Mouse (Mus musculus): ENCODE results near the gene Vmn1r65. TPM values are rescaled to one million over a fixed set of nuclear protein-coding genes. Genes with fewer than 3 reads are reported as not detected.
"Not testable (repeated sequence)": the region's sequence is repeated elsewhere in the genome, so short reads cannot be mapped to it uniquely, and the experiment has no call there.

Vmn1r65 gene
- total RNA-seq (2012; rRNA removed) (not detected in 2 replicates), polyA plus RNA-seq (2012; ENCODE audit: insufficient read depth in 1 of 2, insufficient read length in 2 of 2, low read depth in 1 of 2, low replicate concordance in 2 of 2, missing spikeins in 1 of 2) (not detected)

- no peaks in the 10 kb centered on the region for H3K4me1 ChIP-seq (ENCODE audit: control insufficient read depth in 1 of 2, insufficient read depth in 2 of 2, low read length in 2 of 2)
- H3K79me2 ChIP-seq (ENCODE audit: control insufficient read depth, insufficient read depth, low read length, poor library complexity): no peaks in the 10 kb centered on the region
- TF ChIP-seq ZMIZ1 (IDR thresholded peaks at IDR 0.05; ENCODE audit: low read depth, low read length) (no peak), NELFE (IDR thresholded peaks at IDR 0.05; ENCODE audit: low read depth, low read length) (no peak), ZNF384 (IDR thresholded peaks at IDR 0.05; ENCODE audit: low read depth, low read length) (no peak), EP300 (IDR thresholded peaks at IDR 0.05; ENCODE audit: low read depth in 1 of 2, low read length in 2 of 2) (no peak), JUND (IDR thresholded peaks at IDR 0.05; ENCODE audit: low read depth, low read length) (no peak), RCOR1 (IDR thresholded peaks at IDR 0.05; ENCODE audit: low read depth, low read length) (no peak), POLR2AphosphoS2 (IDR thresholded peaks at IDR 0.05; ENCODE audit: low read length) (no peak), E2F4 (IDR thresholded peaks at IDR 0.05; ENCODE audit: borderline replicate concordance, low read depth, low read length) (no peak), GATA1 (IDR thresholded peaks at IDR 0.05; ENCODE audit: low read depth, low read length) (no peak)
- H3K9ac ChIP-seq (ENCODE audit: control insufficient read depth, low read depth, low read length, poor library complexity, severe bottlenecking): no peak within 1 kb of the TSS
- no peak within 1 kb of the TSS for H3K4me3 ChIP-seq (ENCODE audit: control insufficient read depth in 1 of 2, insufficient read depth in 1 of 2, low read depth in 2 of 2, low read length in 2 of 2)
- DNase-seq (ENCODE audit: low read depth, low spot score): no peak
- no peaks in the 10 kb centered on the region for H3K27me3 ChIP-seq (ENCODE audit: control insufficient read depth in 1 of 2, insufficient read depth in 2 of 2, low read length in 2 of 2)
- H3K9me3 ChIP-seq (replicated peaks; ENCODE audit: insufficient read depth, low read length): no peaks in the 10 kb centered on the region
- H3K36me3 ChIP-seq (ENCODE audit: control insufficient read depth in 1 of 2, insufficient read depth in 2 of 2, low read length in 2 of 2): no peaks in the 10 kb centered on the region
- no peak within 1 kb of the TSS for H3K27ac ChIP-seq (ENCODE audit: control insufficient read depth, low read depth, low read length)
Measured at GRCm38 (mm10) chr7:6010910-6011309, at the start of gene Vmn1r65. Vmn1r65 (minus strand) TSS chr7:6011010.

- Histone ChIP-seq H3K4me3 (ENCODE audit: control insufficient read depth in 1 of 2, insufficient read depth in 1 of 2, low read depth in 2 of 2, low read length in 2 of 2) (no peak within 1 kb of the TSS), H3K27ac (ENCODE audit: control insufficient read depth, low read depth, low read length) (no peak within 1 kb of the TSS), H3K9me3 (replicated peaks; ENCODE audit: insufficient read depth, low read length) (no peaks in the 10 kb centered on the region), H3K9ac (ENCODE audit: control insufficient read depth, low read depth, low read length, poor library complexity, severe bottlenecking) (no peak within 1 kb of the TSS), H3K27me3 (ENCODE audit: control insufficient read depth in 1 of 2, insufficient read depth in 2 of 2, low read length in 2 of 2) (no peaks in the 10 kb centered on the region), H3K4me1 (ENCODE audit: control insufficient read depth in 1 of 2, insufficient read depth in 2 of 2, low read length in 2 of 2) (no peaks in the 10 kb centered on the region), H3K79me2 (ENCODE audit: control insufficient read depth, insufficient read depth, low read length, poor library complexity) (no peaks in the 10 kb centered on the region), H3K36me3 (ENCODE audit: control insufficient read depth in 1 of 2, insufficient read depth in 2 of 2, low read length in 2 of 2) (no peaks in the 10 kb centered on the region)
- TF ChIP-seq UBTF (IDR thresholded peaks at IDR 0.05; ENCODE audit: borderline replicate concordance, insufficient read depth, low read depth, low read length) (no peak), E2F4 (IDR thresholded peaks at IDR 0.05; ENCODE audit: borderline replicate concordance, low read depth, low read length) (no peak), GABPA (IDR thresholded peaks at IDR 0.05; ENCODE audit: low read depth, low read length) (no peak), KAT2A (conservative IDR thresholded peaks at IDR 0.05; ENCODE audit: low read depth, low read length) (no peak), NELFE (IDR thresholded peaks at IDR 0.05; ENCODE audit: low read depth, low read length) (no peak), MAZ (IDR thresholded peaks at IDR 0.05; ENCODE audit: low read depth, low read length) (no peak), JUND (IDR thresholded peaks at IDR 0.05; ENCODE audit: low read depth, low read length) (no peak), CHD1 (IDR thresholded peaks at IDR 0.05; ENCODE audit: low read depth, low read length) (no peak)
- no peak for DNase-seq (ENCODE audit: low read depth, low spot score)
Measured at GRCm38 (mm10) chr7:6044861-6045260, 34.1 kb upstream of the Vmn1r65 start, which contains the start of gene Nlrp4c. Nlrp4c (plus strand) TSS chr7:6045161.

- not testable (repeated sequence) for DNase-seq (ENCODE audit: low read depth, low spot score); H3K9me3 ChIP-seq (replicated peaks; ENCODE audit: insufficient read depth, low read length); H3K4me1 ChIP-seq (ENCODE audit: control insufficient read depth in 1 of 2, insufficient read depth in 2 of 2, low read length in 2 of 2); H3K27ac ChIP-seq (ENCODE audit: control insufficient read depth, low read depth, low read length); H3K79me2 ChIP-seq (ENCODE audit: control insufficient read depth, insufficient read depth, low read length, poor library complexity); H3K4me3 ChIP-seq (ENCODE audit: control insufficient read depth in 1 of 2, insufficient read depth in 1 of 2, low read depth in 2 of 2, low read length in 2 of 2); H3K36me3 ChIP-seq (ENCODE audit: control insufficient read depth in 1 of 2, insufficient read depth in 2 of 2, low read length in 2 of 2); H3K9ac ChIP-seq (ENCODE audit: control insufficient read depth, low read depth, low read length, poor library complexity, severe bottlenecking); H3K27me3 ChIP-seq (ENCODE audit: control insufficient read depth in 1 of 2, insufficient read depth in 2 of 2, low read length in 2 of 2)
Measured at GRCm38 (mm10) chr7:5982426-5982825, 28.4 kb downstream of the Vmn1r65 start.

- H3K27me3 ChIP-seq (ENCODE audit: control insufficient read depth in 1 of 2, insufficient read depth in 2 of 2, low read length in 2 of 2); H3K27ac ChIP-seq (ENCODE audit: control insufficient read depth, low read depth, low read length); H3K4me3 ChIP-seq (ENCODE audit: control insufficient read depth in 1 of 2, insufficient read depth in 1 of 2, low read depth in 2 of 2, low read length in 2 of 2); H3K9me3 ChIP-seq (replicated peaks; ENCODE audit: insufficient read depth, low read length); H3K79me2 ChIP-seq (ENCODE audit: control insufficient read depth, insufficient read depth, low read length, poor library complexity); H3K9ac ChIP-seq (ENCODE audit: control insufficient read depth, low read depth, low read length, poor library complexity, severe bottlenecking); H3K36me3 ChIP-seq (ENCODE audit: control insufficient read depth in 1 of 2, insufficient read depth in 2 of 2, low read length in 2 of 2); DNase-seq (ENCODE audit: low read depth, low spot score); H3K4me1 ChIP-seq (ENCODE audit: control insufficient read depth in 1 of 2, insufficient read depth in 2 of 2, low read length in 2 of 2): not testable (repeated sequence)
Measured at GRCm38 (mm10) chr7:5972546-5972945, 38.3 kb downstream of the Vmn1r65 start.
